Mouse (Mus musculus): ENCODE results near the gene Shc4. TPM values are rescaled to one million over a fixed set of nuclear protein-coding genes. Genes with fewer than 3 reads are reported as not detected.

Gene Shc4
- total RNA-seq, 1 experiment = 1.1 TPM

GRCm38 (mm10) chr2:125696219-125696618, 27.7 kb downstream of the Shc4 start:
- H3K36me3 ChIP-seq (ENCODE audit: control insufficient read depth, insufficient read depth, low read length, poor library complexity, severe bottlenecking) = no peaks in the 10 kb centered on the region
- H3K27ac ChIP-seq (ENCODE audit: insufficient read depth, low read depth, low read length, poor library complexity, severe bottlenecking) = no peak overlapping the region
- no peak overlapping the region for H3K9ac ChIP-seq (ENCODE audit: insufficient read depth, low read depth, low read length, poor library complexity, severe bottlenecking)
- H3K4me3 ChIP-seq (ENCODE audit: insufficient read depth in 1 of 2, low read depth in 1 of 2, low read length in 2 of 2, poor library complexity in 1 of 2, severe bottlenecking in 1 of 2) = no peak overlapping the region
- TF ChIP-seq CHD2 (IDR thresholded peaks at IDR 0.05; ENCODE audit: low read depth, low read length) = no peak
- TF ChIP-seq ZC3H11A (IDR thresholded peaks at IDR 0.05; ENCODE audit: borderline replicate concordance, low read depth, low read length) = no peak
- TF ChIP-seq HCFC1 (IDR thresholded peaks at IDR 0.05; ENCODE audit: borderline replicate concordance, insufficient read depth, low read length) = no peak
- TF ChIP-seq ZNF384 (IDR thresholded peaks at IDR 0.05; ENCODE audit: low read depth, low read length) = no peak
- TF ChIP-seq MAFK (IDR thresholded peaks at IDR 0.05; ENCODE audit: insufficient read depth, low read depth, low read length) = no peak
- in situ Hi-C loops (cut with MboI; ENCODE audit: low sequenced_read_pairs in 2 of 2, unreplicated experiment in 2 of 2) = no loop called here
- no peaks in the 10 kb centered on the region for H3K4me1 ChIP-seq (ENCODE audit: control insufficient read depth in 2 of 2, insufficient read depth in 2 of 2, low read length in 2 of 2, poor library complexity in 1 of 2)
- H3K9me3 ChIP-seq (ENCODE audit: control insufficient read depth, insufficient read depth, low read depth, low read length) = no peaks in the 10 kb centered on the region
- DNase-seq (ENCODE audit: low read depth, low spot score) = no peak

GRCm38 (mm10) chr2:125694798-125695197, 29.1 kb downstream of the Shc4 start:
- no peaks in the 10 kb centered on the region for H3K36me3 ChIP-seq (ENCODE audit: control insufficient read depth, insufficient read depth, low read length, poor library complexity, severe bottlenecking)
- H3K9ac ChIP-seq (ENCODE audit: insufficient read depth, low read depth, low read length, poor library complexity, severe bottlenecking) = no peak overlapping the region
- TF ChIP-seq CHD2 (IDR thresholded peaks at IDR 0.05; ENCODE audit: low read depth, low read length) = no peak
- TF ChIP-seq HCFC1 (IDR thresholded peaks at IDR 0.05; ENCODE audit: borderline replicate concordance, insufficient read depth, low read length) = no peak
- no peak for TF ChIP-seq ZNF384 (IDR thresholded peaks at IDR 0.05; ENCODE audit: low read depth, low read length)
- no peak for TF ChIP-seq MAFK (IDR thresholded peaks at IDR 0.05; ENCODE audit: insufficient read depth, low read depth, low read length)
- no peak for TF ChIP-seq ZC3H11A (IDR thresholded peaks at IDR 0.05; ENCODE audit: borderline replicate concordance, low read depth, low read length)
- in situ Hi-C loops (cut with MboI; ENCODE audit: low sequenced_read_pairs in 2 of 2, unreplicated experiment in 2 of 2) = no loop called here
- DNase-seq (ENCODE audit: low read depth, low spot score) = no peak
- H3K4me1 ChIP-seq (ENCODE audit: control insufficient read depth in 2 of 2, insufficient read depth in 2 of 2, low read length in 2 of 2, poor library complexity in 1 of 2) = no peaks in the 10 kb centered on the region
- H3K27ac ChIP-seq (ENCODE audit: insufficient read depth, low read depth, low read length, poor library complexity, severe bottlenecking) = no peak overlapping the region
- no peak overlapping the region for H3K4me3 ChIP-seq (ENCODE audit: insufficient read depth in 1 of 2, low read depth in 1 of 2, low read length in 2 of 2, poor library complexity in 1 of 2, severe bottlenecking in 1 of 2)
- no peaks in the 10 kb centered on the region for H3K9me3 ChIP-seq (ENCODE audit: control insufficient read depth, insufficient read depth, low read depth, low read length)

GRCm38 (mm10) chr2:125692010-125692409, 31.9 kb downstream of the Shc4 start:
- Histone ChIP-seq H3K9ac (ENCODE audit: insufficient read depth, low read depth, low read length, poor library complexity, severe bottlenecking) (no peak overlapping the region), H3K9me3 (ENCODE audit: control insufficient read depth, insufficient read depth, low read depth, low read length) (no peaks in the 10 kb centered on the region), H3K4me3 (ENCODE audit: insufficient read depth in 1 of 2, low read depth in 1 of 2, low read length in 2 of 2, poor library complexity in 1 of 2, severe bottlenecking in 1 of 2) (no peak overlapping the region), H3K27ac (ENCODE audit: insufficient read depth, low read depth, low read length, poor library complexity, severe bottlenecking) (no peak overlapping the region), H3K4me1 (ENCODE audit: control insufficient read depth in 2 of 2, insufficient read depth in 2 of 2, low read length in 2 of 2, poor library complexity in 1 of 2) (no peaks in the 10 kb centered on the region), H3K36me3 (ENCODE audit: control insufficient read depth, insufficient read depth, low read length, poor library complexity, severe bottlenecking) (no peaks in the 10 kb centered on the region)
- in situ Hi-C loops (cut with MboI; ENCODE audit: low sequenced_read_pairs in 2 of 2, unreplicated experiment in 2 of 2) = no loop called here
- TF ChIP-seq ZNF384 (IDR thresholded peaks at IDR 0.05; ENCODE audit: low read depth, low read length) = no peak
- TF ChIP-seq MAFK (IDR thresholded peaks at IDR 0.05; ENCODE audit: insufficient read depth, low read depth, low read length) = no peak
- no peak for TF ChIP-seq CHD2 (IDR thresholded peaks at IDR 0.05; ENCODE audit: low read depth, low read length)
- no peak for TF ChIP-seq ZC3H11A (IDR thresholded peaks at IDR 0.05; ENCODE audit: borderline replicate concordance, low read depth, low read length)
- no peak for TF ChIP-seq HCFC1 (IDR thresholded peaks at IDR 0.05; ENCODE audit: borderline replicate concordance, insufficient read depth, low read length)
- no peak for DNase-seq (ENCODE audit: low read depth, low spot score)

GRCm38 (mm10) chr2:125685441-125686150, 38.4 kb downstream of the Shc4 start:
- H3K36me3 ChIP-seq (ENCODE audit: control insufficient read depth, insufficient read depth, low read length, poor library complexity, severe bottlenecking) = no peaks in the 10 kb centered on the region
- no peak overlapping the region for H3K9ac ChIP-seq (ENCODE audit: insufficient read depth, low read depth, low read length, poor library complexity, severe bottlenecking)
- H3K27ac ChIP-seq (ENCODE audit: insufficient read depth, low read depth, low read length, poor library complexity, severe bottlenecking) = no peak overlapping the region
- in situ Hi-C loops (cut with MboI; ENCODE audit: low sequenced_read_pairs in 2 of 2, unreplicated experiment in 2 of 2) = no loop called here
- H3K4me1 ChIP-seq (ENCODE audit: control insufficient read depth in 2 of 2, insufficient read depth in 2 of 2, low read length in 2 of 2, poor library complexity in 1 of 2) = peaks cover 2 to 5% of the 10 kb centered on the region in 2 experiments; a peak in 3 of 4 replicates
- no peak overlapping the region for H3K4me3 ChIP-seq (ENCODE audit: insufficient read depth in 1 of 2, low read depth in 1 of 2, low read length in 2 of 2, poor library complexity in 1 of 2, severe bottlenecking in 1 of 2)
- DNase-seq (ENCODE audit: low read depth, low spot score) = no peak
- no peaks in the 10 kb centered on the region for H3K9me3 ChIP-seq (ENCODE audit: control insufficient read depth, insufficient read depth, low read depth, low read length)
- TF ChIP-seq ZC3H11A (IDR thresholded peaks at IDR 0.05; ENCODE audit: borderline replicate concordance, low read depth, low read length) (no peak), MAFK (IDR thresholded peaks at IDR 0.05; ENCODE audit: insufficient read depth, low read depth, low read length) (no peak), CHD2 (IDR thresholded peaks at IDR 0.05; ENCODE audit: low read depth, low read length) (no peak)

Data from ES-E14 (cell line).